Mouse (Mus musculus) myocyte (in vitro differentiated cells): ENCODE measurements around the gene Slc5a3.

Experiments
- CEBPB ChIP-seq: IDR thresholded peaks from 2 replicates; pipeline ENCODE4 v1.6.1; 2011; ENCODE audit warnings: mild to moderate bottlenecking, moderate library complexity; ENCODE audit not compliant: poor library complexity, insufficient read depth, severe bottlenecking
- E2F4 ChIP-seq: IDR thresholded peaks from one replicate; pipeline ENCODE4 v1.6.1; 2011; ENCODE audit warnings: mild to moderate bottlenecking, control low read depth, moderate library complexity; ENCODE audit not compliant: insufficient read depth
- MAX ChIP-seq: IDR thresholded peaks from one replicate; pipeline ENCODE4 v1.6.1; 2011; ENCODE audit warnings: low read depth, mild to moderate bottlenecking, control low read depth
- MYOD1 ChIP-seq, 3 experiments: IDR thresholded peaks; one replicate each; pipeline ENCODE4 v1.6.1; 2011; ENCODE audit warnings: control low read depth in 2 of 3, low read depth in 2 of 3, mild to moderate bottlenecking in 2 of 3, moderate library complexity in 1 of 3; ENCODE audit not compliant: insufficient read length in 2 of 3, control insufficient read depth in 1 of 3
- POLR2A ChIP-seq: IDR thresholded peaks from one replicate; pipeline ENCODE4 v1.6.1; 2011; ENCODE audit warnings: low read depth, mild to moderate bottlenecking, control low read depth, moderate library complexity; ENCODE audit not compliant: insufficient read length
- SRF ChIP-seq: IDR thresholded peaks from one replicate; pipeline ENCODE4 v1.6.1; 2011; ENCODE audit warnings: low read depth; ENCODE audit not compliant: control insufficient read depth, insufficient read length
- USF1 ChIP-seq: IDR thresholded peaks from one replicate; pipeline ENCODE4 v1.6.1; 2011; ENCODE audit warnings: low read depth, mild to moderate bottlenecking, control low read depth, moderate library complexity

DNA sequence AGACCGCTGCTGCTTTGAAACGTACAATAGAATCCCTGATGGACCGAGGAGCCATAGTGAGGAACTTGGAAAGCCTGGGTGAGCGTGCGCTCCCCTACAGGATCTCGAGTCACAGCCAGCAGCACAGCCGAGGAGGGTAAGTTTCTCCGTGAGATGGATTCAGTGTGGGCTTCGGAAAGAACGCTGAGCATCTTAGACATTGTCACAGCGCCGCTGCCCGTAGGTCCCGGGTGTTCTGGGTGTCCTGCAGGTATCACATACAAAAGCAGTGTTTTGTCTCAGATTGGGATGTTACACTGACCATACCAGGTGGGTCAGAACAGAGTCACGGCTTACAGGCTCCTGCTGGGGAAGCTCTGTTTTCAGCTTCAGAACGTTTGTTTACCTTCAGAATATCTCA, 41.5 kb downstream of the Slc5a3 start:
- TF ChIP-seq MAX, result no peak
- TF ChIP-seq POLR2A, result no peak
- no peak for TF ChIP-seq SRF
- TF ChIP-seq E2F4, result no peak
- TF ChIP-seq MYOD1 (IDR thresholded peaks at IDR 0.05; ENCODE audit: control insufficient read depth in 1 of 3, insufficient read length in 2 of 3, low read depth in 2 of 3), result no peak
- no peak for TF ChIP-seq CEBPB
- no peak for TF ChIP-seq USF1
